Mouse (Mus musculus): Measurements from ENCODE around the gene Olfr1501. TPM values are rescaled to one million over a fixed set of nuclear protein-coding genes. Genes with fewer than 3 reads are reported as not detected.

Gene Olfr1501
- polyA plus RNA-seq (2017; shearing (Covaris generic)): not detected

GRCm38 (mm10) chr19:13850592-13850991 is at the start of gene Olfr1501:
TSS of gene Olfr1501 (minus strand) at chr19:13850692.

GRCm38 (mm10) chr19:13897828-13898227 is 47.3 kb upstream of the Olfr1501 start, which contains the start of gene Olfr1504:
TSS of gene Olfr1504 (minus strand) at chr19:13897928.

GRCm38 (mm10) chr19:13861495-13861894 is 11.0 kb upstream of the Olfr1501 start, which contains the start of gene Olfr1502:
TSS of gene Olfr1502 (plus strand) at chr19:13861795.

GRCm38 (mm10) chr19:13830388-13830787 is 20.1 kb downstream of the Olfr1501 start, which contains the start of gene Olfr1500:
TSS of gene Olfr1500 (minus strand) at chr19:13830488.

GRCm38 (mm10) chr19:13819347-13819746 is 31.1 kb downstream of the Olfr1501 start, which contains the start of gene Olfr1499:
TSS of gene Olfr1499 (minus strand) at chr19:13819447.

GRCm38 (mm10) chr19:13798102-13798501 is 52.4 kb downstream of the Olfr1501 start, which contains the start of gene Olfr1497:
TSS of gene Olfr1497 (minus strand) at chr19:13798202.

Other genes with a start within 250 kb of the Olfr1501 start
- gene Olfr1487, start 233.3 kb downstream of the Olfr1501 start, polyA plus RNA-seq (2017; shearing (Covaris generic)): not detected
- 0.04 TPM for gene Olfr1489, start 219.1 kb downstream of the Olfr1501 start, polyA plus RNA-seq (2017; shearing (Covaris generic))
- gene Olfr1490, start 199.6 kb downstream of the Olfr1501 start, polyA plus RNA-seq (2017; shearing (Covaris generic)): not detected
- not detected for gene Olfr1491, start 153.4 kb downstream of the Olfr1501 start, polyA plus RNA-seq (2017; shearing (Covaris generic))
- gene Olfr1493-ps1, start 127.4 kb downstream of the Olfr1501 start, polyA plus RNA-seq (2017; shearing (Covaris generic)): 0.10 TPM
- not detected for gene Olfr1494, start 111.0 kb downstream of the Olfr1501 start, polyA plus RNA-seq (2017; shearing (Covaris generic))
- gene Olfr1495, start 86.1 kb downstream of the Olfr1501 start, polyA plus RNA-seq (2017; shearing (Covaris generic)): not detected
- not detected for gene Olfr1496, start 72.8 kb downstream of the Olfr1501 start, polyA plus RNA-seq (2017; shearing (Covaris generic))
- not detected for gene Olfr1497, start 52.5 kb downstream of the Olfr1501 start, polyA plus RNA-seq (2017; shearing (Covaris generic))
- not detected for gene Olfr1499, start 31.2 kb downstream of the Olfr1501 start, polyA plus RNA-seq (2017; shearing (Covaris generic))
- gene Olfr1500, start 20.2 kb downstream of the Olfr1501 start, polyA plus RNA-seq (2017; shearing (Covaris generic)): 0.41 TPM
- gene Olfr1502, start 11.1 kb upstream of the Olfr1501 start, polyA plus RNA-seq (2017; shearing (Covaris generic)): not detected
- gene Olfr1504, start 47.2 kb upstream of the Olfr1501 start, polyA plus RNA-seq (2017; shearing (Covaris generic)): not detected
- not detected for gene Olfr1505, start 62.8 kb upstream of the Olfr1501 start, polyA plus RNA-seq (2017; shearing (Covaris generic))